Mouse (Mus musculus) embryo, embryonic 11.5 days (tissue): ENCODE data around the gene Uba52.

Source experiments
- DNase-seq: peaks from one replicate; pipeline ENCODE4 v3.0.0-alpha.2; 2012; ENCODE audit warnings: low read depth, low spot score

Uba52 gene

DNA sequence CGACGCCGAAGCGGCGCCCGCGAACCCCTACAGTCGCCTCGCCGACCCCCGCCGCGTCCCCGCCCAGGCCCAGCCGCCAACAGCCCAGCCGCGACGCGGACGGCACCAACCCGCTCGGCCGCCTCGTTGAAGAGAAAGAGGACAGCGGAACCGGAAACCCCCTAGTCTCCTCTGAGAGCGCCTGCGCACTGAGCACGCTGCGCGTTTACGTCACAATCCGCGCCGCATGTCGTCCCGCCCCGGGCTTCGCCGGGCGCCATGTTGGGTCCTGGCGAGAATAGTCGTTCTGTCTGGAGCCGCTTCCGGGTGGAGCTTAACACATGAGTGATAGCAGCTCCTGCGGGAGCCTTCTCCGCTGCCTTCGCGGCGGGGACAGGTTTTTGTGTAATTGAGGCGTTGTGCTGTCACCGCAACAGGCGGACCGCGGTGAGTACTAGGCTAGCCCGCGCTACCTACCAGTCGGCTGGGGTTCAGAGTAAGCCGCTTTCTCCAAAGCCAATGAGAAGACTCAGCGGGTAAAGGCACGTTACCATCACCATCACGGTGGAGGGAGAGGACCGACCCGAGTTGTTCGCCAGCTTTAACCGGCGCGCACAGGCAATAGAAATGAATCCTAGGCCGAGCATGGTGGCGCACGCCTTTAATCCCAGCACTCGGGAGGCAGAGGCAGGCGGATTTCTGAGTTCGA lies at the start of gene Uba52:
Gene Uba52, minus strand, starts transcription at position 574 of the 688 bp plus-strand sequence.
- DNase-seq: peak; percentile 98

DNA sequence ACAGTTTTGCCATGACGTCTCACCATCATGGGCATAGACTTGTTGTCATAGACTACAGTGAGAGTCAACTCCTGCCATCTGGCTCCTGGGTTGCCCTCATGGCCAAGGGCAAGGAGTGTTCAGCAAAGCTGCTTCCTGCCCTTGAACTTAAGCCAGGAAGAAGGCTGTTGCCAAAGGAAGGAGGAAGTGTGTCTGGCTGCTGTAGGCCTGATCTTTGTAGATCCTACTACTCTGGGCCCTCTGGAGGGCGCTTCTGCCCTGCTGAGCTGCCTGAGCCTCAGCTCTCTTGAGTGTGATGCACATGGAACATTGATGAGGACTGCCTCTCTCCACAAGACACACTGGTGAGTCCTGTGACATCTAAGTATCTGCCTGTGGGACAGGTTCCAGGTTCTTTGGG lies 49.5 kb upstream of the Uba52 start:
- DNase-seq: no peak

DNA sequence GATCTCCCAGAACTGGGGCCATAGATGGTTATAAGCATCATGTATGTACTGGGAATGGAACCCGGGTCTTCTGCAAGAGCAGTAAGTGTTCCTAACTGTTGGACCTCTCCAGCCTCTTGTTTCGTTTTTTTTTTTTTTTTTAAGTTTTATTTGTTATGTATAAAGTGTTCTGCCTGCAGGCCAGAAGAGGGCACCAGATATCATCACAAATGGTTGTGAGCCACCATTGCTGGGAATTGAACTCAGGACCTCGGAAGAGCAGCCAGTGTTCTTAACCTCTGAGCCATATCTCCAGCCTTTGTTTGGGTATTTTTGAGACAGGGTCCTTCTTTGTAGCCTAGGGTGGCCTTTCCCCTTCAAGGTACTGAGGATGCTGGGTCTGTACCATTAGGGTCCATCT lies 48.4 kb upstream of the Uba52 start:
- DNase-seq: no peak

DNA sequence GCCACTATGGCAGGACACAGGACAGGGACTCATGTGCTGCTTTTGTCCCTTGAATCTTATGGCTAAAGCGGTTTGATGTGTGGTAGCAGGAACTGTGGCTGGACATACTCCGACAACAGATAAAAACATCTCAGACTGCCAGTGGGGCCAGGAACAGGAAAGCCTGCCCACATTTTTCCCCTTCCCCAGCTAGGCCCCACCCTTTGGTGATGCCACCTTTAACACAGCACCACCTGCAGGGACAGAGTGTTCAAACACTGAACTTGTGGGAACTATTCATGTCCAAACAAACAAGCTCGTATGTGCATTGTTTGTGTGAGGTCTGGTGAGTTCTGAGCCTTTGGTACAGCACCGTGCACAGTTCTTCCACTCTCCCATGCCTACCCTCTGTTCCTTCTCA lies 47.7 kb upstream of the Uba52 start:
- no peak for DNase-seq

DNA sequence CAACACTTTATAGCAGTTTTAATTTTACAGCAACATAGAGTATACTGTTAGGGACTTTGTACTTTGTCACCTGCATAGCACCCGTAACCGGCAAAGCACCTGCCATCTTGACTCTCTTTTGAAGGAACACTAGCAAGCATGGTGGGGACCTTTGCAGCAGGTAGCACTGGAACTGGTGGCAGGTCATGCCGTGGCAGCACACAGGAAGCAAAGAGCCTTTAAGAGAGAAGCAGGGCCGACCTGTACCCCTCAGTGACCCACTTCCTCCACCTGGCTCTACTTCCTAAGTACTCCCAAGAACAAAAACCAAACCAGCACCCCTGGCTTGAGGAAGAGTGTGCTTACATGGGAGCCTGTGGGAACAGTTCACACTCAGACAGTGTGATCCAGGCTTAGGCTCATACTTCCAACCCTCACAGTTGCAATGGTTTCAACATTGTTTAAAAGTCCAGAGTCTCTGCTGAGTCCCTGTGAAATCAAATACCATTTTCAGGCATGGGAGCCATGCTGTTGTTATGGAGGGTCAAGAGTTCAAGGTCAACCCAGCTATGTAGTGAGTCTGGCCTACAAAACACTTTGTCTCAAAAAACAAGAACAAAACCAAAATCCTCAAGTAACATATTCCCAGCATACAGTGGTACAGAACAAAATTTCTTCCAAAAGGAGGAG lies 44.6 kb upstream of the Uba52 start:
- DNase-seq: no peak

DNA sequence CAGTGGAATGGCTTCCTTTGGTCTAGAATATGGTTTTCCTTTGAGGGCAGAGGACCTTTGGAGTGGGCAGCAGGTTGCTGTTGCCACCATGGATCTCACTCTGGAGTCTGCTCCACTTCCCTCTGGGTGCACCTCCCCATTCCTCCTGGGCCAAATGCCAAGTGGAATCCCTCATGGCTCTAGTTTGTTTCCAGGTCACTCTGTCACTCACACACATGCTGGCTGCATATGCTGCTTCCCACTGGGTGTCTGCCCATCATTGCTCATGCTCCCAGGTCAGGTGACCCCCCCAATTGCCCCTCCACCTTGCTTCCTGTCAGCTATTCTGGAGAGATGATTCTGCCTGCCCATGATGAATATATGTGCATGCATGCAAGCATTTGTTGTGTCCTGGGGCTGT lies 43.1 kb upstream of the Uba52 start:
- DNase-seq: no peak

DNA sequence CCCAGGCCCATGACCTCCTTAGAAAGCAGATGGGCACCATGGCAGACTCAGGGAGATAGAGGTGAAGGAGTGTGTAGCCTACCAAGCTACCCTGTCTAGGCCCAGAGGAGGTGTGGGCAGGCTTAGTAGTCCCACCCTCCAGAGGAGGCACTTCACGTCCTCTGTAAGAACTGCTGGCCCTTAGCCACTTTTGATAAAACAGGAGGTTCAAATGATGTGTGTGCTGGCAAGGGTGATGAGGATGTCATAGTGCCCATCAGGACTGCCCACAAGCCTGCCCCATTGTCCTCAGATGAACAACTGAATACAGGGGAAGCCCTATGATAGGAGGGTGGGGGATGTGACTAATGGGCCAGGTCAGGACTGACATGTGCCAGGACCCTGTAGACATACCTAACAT lies 42.2 kb upstream of the Uba52 start:
- no peak for DNase-seq

DNA sequence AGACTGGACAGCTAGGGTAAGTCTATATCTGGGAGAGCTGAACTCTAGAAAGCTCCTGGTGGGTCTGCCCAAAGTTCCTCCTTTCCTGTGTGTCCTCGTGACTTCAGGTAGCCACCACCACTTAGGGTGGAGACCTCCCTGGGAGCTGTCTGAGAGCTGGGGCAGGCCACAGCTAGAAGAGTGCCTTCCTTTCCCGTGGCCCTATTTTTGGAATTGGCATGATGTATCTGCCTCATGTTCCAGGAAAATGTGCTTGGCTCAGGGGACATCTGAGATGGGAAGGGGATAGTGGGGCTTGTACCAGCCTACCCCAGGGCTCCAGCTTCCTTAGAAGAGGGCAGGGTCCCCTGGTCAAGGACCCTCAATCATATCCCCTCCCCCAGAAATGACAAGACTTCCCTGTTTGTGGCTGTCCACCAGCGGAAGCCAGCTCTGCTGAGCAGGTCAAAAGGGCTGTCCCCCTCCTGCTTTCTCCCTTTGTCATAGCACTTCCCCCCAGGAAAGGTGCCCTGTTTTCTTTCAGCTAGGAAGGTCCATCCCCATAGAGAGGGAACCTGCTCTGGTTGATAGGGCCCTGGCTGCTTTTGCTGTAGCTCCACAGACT lies 41.1 kb upstream of the Uba52 start:
- no peak for DNase-seq

DNA sequence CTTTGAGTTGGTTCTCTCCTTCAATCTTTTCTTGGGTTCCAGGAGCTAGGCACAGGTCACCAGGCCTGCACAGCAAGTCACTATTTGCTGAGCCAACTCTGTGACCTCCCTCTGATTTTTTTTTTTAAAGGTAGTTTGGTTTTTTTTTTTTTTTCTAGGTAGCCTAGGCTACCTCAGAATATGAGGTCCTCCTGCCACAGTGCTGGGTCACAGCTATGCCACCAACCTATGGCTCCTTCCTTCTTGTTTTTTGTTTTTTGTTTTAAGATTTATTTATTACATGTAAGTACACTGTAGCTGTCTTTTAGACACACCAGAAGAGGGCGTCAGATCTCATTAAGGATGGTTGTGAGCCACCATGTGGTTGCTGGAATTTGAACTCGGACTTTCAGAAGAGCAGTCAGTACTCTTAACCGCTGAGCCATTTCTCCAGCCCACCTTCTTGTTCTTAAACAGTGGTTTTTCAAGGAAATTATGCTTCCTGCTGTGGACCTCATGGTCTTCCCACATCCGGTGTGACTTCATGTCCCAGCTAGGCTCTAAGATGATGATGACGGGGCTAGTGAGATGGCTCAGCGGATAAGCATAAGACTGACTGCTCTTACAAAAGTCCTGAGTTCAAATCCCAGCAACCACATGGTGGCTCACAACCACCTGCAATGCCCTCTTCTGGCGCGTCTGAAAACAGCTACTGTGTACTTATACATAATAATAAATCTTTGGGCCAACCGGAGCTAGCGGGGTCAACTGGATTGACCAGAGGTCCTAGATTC lies 39.0 kb upstream of the Uba52 start:
- DNase-seq: no peak

DNA sequence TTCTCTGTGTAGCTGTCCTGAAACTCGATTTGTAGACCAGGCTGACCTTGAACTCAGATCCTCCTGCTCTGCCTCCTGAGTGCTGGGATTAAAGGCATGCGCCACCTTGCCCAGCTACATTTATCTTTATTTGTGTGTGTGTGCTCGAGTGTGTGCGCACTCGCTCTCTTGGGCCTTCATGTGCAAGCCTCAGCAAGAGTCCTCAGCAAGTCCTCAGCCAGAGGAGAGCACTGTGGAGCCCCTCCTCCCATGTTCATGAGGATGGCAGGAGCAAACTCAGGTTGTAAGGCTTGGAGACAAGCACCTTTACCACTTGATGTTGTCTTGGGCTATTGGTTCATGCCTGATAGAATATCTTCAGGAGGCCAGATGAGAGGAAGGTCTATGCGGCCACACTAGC lies 37.2 kb upstream of the Uba52 start:
- no peak for DNase-seq

DNA sequence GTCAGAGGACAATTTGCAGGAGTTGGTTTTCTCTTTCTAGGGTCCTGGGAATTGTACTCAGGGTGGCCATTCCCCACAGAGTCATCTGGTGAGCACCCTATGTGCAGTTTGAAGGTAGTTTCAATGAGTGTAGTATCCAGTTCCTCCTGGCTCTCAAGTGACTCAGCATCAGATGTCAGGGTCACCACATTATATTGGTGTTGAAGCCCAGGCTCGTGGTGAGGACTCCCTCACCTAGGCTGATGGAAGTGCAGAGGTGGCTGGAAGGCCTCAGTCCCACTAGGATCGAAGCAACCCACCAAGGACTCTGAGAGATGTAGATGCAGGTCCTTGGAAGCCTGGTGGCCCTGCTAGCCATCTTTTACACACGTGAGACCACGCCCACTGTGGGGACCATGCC lies 35.8 kb upstream of the Uba52 start:
- DNase-seq: no peak

DNA sequence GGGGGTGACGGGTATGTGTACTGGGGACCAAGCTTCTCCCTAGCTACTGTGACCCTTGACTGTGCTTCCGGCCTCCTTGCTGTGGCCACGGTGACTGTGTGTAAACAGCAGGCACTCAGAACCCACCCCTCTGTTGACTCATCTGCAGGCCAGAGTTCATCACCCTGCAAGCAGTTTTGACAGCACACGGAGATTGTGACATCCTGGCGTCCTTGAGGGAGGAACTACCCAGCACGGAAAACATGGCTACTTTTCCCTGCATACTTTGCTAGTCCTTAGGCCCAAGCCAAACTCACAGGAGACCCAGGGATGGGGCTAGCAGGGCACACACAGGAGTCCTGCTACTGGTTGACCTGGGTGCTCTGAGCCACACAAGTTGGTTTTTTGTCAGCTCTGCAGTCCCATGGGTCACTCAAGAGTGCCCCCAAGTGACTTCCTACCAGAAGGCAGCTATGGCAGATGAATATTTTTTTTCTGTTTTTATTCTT lies 33.6 kb upstream of the Uba52 start:
- no peak for DNase-seq

DNA sequence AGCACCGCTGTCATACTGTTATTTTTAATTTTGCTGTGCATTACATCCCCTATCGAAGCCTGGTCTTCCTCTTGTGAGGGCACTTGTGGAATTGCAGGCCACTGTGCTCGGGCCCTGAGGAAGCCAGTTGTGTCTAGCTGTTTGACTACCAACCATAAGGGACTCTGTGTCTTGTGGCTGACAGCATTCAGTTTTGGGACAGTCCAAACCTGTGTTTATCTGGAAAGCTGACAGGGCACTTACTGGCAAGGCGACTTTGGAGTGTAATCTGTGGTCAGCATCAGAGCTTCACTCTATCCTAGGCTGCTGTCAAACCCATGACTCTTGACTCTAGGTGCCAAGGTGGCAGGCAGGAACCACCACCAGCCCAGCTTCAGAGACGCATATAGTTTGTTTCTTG lies 30.5 kb upstream of the Uba52 start:
- no peak for DNase-seq

DNA sequence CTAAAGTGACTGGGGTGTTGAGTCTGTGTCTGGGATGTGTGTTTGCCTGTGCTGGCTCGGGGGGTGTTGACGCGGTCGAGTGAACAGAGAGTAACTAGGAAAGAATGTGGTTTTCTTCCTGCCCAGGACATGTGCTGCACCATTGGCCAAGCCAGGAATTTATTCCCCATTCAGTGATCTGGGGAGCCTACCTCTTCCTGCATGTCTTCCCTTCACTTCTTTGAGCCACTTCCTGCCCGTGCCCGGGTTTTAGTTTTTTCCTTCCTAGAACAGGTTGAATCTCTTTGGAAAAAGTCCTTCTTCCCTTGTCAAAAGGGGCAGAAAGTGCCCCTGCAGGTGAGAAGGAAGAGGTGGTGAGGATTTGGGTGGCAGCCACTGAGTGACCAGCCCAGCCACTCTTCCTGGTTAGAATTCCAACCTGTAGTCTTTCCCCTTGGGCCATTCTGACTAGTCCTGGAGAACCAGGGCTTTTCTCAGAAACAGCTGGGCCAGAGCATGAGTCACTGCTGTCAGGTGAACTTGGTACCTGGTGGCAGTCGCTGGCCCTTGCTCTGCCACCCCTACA lies 30.0 kb upstream of the Uba52 start:
- no peak for DNase-seq

DNA sequence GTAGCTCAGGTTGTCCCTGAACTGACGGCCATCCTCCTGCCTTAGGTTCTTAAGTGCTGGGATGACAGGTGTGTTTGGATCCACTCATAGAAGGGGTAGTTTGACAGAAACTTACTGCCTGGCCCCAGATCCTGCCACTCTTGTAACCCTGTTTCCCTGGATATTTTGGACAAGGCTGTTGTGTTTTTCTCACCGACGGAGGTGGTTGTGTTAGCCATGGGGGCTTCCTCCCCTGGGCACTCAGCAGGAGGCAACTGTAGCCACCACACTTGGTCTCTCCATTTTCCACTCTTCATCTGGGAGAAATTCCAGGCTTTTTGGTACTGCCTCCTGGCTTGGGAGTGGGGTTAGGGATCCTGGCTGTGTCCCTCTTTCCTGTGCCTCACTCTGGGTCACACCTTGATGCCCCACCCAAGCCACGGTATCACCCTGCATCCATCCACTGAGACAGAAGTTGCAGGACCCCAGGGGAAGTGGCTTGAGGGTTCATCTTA lies 29.5 kb upstream of the Uba52 start:
- DNase-seq: no peak

DNA sequence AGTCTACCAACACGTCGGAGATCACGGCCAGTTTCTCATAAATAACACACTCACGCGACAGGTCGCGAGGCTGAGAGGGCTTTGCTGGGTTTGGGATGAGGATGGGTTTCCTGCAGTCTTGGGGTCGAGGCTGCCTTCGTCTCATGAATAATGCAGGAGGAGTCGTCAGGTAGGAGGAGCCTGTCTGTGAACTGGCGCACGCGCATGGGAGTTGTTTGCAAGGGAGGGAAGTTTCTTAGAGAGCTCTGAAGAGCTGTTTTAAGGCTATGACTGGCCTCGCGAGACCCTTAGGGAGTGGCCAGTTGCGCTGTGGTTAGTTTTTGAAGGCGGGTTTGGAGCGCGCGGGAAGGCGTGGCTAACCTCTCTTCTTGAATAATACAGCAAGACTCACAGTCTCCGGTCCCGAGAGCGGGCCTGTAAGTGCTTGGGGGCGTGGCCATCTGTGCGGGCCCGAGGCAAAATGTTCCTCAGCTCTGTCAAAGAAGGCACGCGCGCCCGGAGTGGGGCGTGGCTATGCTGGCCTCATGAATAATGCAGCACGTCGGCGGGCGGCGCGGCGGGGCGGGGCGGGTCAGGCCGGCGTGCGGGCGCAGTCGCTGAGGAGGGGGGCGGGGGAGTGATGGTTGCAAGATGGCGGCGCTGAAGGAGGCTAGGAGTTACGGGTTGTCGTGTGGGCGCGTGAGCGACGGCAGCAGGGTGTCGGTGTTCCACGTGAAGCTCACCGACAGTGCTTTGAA lies 28.6 kb upstream of the Uba52 start, which contains the start of gene Ell:
Gene Ell, plus strand, starts transcription at position 381 of the 737 bp plus-strand sequence.
- DNase-seq: peak; percentile 100

DNA sequence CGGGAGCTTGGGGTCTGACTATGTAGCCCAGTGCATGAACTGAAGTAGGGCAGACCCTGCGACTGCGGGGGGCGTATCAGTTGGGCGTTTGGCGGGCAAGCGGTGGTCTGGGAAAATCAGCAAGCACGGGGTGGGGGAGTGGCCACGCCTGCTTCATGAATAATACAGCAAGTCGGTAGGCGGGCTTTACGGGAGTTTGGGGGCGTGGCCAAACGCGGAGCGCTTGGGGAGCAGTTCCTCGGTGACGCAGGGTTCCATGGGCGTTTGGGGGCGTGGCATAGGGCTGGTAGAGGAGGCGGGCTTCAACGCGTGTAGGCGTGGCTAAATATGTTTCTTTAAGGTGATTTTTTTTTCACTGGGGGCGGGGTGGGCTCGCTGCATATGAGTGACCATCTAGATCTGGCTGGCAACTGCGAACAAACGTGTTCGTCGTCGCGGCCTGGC lies 28.1 kb upstream of the Uba52 start:
- DNase-seq: peak; percentile 99

DNA sequence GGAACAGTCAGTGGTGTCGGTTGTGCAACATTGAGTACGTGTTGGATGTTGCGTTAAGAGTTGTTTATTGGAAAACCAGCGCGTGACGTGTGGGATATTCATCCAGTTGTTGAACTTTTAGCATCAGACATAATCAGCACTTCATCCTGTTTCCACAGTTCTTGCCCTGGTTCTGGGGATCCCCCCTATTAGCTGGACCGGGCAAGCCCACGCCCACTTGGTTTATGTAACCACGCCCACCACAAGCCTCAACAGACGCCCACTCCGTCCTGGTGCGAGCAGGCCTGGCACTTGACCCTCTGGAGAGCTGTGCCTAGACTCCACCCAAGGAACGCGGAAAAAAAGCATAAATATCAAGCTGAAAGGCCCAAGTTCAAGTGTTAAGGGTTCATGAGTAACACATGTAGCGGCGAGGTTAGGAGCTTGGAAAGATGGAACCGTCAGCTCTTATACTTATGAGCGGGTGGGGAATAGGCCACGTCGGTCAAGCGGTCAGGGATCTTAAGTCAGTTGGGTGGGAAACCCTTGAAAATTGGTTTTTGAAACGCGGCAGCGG lies 27.5 kb upstream of the Uba52 start:
- peak; percentile 14 for DNase-seq

DNA sequence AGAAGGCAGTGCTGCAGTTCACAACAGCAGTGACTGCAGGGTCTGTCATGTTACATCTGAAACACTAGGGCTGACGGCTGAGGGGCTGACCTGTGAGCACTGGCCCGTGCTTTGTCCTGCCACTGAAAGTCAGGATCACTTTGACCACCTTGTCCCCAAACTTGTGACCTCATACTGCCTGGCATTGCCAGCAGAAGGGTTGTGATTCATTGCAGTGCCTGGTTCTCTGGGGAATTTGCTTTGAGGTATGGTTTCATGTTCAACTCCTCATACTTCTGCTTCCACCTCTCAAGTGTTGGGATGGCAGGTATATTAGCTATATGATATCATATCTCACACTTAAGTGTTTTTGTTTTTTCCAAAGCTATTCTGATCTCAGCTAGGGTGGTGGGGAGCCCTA lies 25.1 kb upstream of the Uba52 start:
- no peak for DNase-seq

DNA sequence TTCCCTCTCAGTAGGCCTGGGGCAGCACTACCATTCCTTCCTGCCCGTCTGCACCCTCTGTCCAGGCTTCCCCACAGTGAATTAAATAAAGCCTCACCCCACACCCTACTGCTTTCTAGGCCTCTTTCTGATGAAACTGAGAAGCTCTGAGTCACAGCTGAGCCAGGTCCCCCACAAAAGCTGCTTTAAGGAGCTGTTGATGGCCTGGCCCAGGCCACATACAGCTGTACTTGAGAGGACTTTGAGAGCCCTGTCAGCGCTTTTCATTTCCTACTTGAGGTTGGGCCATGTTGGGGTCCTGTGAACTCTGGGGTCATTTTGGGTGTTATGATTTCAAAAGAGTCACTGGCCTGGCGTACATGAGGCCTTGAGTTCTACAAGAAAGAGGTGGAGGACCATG lies 24.6 kb upstream of the Uba52 start:
- DNase-seq: no peak

DNA sequence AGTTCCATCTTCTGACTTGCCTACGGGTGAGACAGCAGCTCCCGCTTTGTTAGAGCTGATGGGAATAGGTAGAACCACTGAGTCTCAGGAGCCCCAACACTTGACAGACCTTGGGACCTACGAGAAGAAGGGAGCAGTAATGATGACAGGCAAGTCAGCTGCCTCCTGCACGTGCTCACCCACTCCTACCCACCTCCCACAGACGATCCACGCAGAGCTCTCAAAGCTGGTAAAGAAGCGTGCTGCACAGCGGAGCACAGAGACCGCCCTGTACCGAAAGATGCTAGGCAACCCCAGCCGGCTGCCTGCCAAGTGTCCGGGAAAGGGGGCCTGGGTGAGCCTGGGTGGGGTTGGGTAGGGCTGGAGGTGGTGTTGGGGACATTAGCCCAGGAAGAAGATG lies 23.7 kb upstream of the Uba52 start:
- DNase-seq: no peak
